Mouse (Mus musculus) heart, adult 9 months (tissue): ENCODE data around the gene Strada.
"Not testable (repeated sequence)": the region's sequence is repeated elsewhere in the genome, so short reads cannot be mapped to it uniquely, and the experiment has no call there.

Source experiments
- DNase-seq, 2 experiments: peaks; one replicate each; pipeline ENCODE4 v3.0.0; 2022; ENCODE audit warnings: low spot score in 2 of 2

The Strada gene

GRCm38 (mm10) chr11:106202123-106202465 is at the start of gene Strada:
Gene Strada, minus strand, starts transcription at chr11:106202168.
- no peak for DNase-seq

GRCm38 (mm10) chr11:106249326-106249725 is 47.4 kb upstream of the Strada start:
- no peak for DNase-seq

- DNase-seq = no peak
Measured at GRCm38 (mm10) chr11:106246834-106247233, 44.9 kb upstream of the Strada start.

- DNase-seq = not testable (repeated sequence)
Measured at GRCm38 (mm10) chr11:106233978-106234377, 32.0 kb upstream of the Strada start.

DNA sequence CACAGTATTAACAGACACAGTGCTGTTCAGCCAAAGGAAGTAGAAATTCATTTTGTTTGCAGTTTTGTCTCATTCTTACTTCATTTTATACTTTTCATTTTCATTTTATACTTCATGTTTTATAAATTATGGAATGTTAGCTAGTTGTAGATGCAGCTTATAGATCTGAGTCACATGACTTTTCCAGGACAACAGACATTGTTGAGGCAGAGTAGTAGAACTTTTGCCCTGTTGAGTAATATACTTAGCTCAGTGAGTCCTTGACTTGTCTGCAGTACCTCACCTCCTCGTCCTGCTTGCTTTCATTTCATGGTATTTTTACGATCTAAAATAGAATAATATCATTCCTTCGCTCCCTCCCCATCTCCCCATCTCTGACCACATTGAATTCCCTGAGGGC is 18.6 kb upstream of the Strada start:
- no peak for DNase-seq

DNA sequence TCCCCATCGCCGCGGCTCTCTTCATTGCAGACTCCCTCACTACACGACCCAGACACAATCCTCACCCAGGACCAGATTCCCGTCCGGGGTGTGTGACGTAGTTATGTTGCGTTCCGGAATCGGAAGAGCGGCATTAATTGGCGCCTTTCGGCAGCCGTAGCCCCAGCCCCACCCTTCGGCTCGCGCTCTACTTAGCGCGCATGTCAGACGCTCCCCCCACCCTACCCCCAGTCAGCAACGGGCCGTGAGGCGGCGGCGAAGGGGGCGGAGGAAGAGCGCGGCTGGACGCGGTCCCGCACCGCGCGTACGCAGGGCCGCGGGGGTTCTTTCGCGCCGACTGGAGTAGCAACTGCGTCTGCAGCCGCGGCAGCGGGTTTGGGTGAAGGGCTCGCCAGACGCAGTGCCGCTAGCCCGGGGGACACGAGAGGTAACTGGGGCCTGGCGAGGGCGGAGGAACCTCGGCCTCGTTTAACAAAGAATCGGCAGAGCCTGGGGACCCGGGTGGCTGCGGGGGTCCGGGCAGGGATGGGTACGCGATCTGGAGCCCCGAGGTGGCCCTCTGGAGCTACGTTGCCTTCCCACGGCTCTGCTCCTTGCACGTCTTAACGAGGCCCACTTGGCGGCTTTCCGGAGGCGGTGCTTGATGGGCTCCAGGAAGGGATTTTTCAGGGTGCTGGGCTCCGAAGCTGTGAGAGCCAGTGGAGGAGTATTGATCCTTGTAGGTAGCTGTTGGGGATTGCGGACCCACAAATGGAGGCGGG is 14.9 kb upstream of the Strada start, which contains the start of gene Ddx42:
Gene Ddx42, plus strand, starts transcription at position 197 of the 761 bp plus-strand sequence.
- DNase-seq = peak; percentile 89 to 90

- DNase-seq = peak; percentile 97 to 98
Measured at GRCm38 (mm10) chr11:106215927-106216729, 14.2 kb upstream of the Strada start, which contains the start of gene Ccdc47. Gene Ccdc47, minus strand, starts transcription at chr11:106216344.

GRCm38 (mm10) chr11:106215450-106215859 is 13.5 kb upstream of the Strada start:
- no peak for DNase-seq

DNA sequence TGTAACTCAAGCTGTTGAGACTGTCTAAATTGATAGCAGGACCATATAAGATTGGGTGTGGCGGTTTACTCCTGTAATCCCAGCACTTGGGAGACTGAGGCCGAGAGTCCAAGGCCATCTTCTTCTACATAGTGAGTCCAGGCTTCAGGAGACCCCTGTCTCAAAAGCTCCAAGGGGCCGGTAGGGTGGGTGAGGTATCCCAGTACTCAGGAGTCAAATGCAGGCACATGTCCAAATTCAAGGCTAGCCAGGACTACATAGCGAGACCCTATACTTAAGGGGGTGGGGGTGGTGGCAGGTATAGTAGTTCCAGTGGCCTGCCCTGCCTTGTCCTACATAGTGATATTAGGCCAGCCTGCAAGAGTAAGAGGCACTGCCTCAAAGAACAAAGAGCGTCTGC is 12.9 kb upstream of the Strada start:
- no peak for DNase-seq

DNA sequence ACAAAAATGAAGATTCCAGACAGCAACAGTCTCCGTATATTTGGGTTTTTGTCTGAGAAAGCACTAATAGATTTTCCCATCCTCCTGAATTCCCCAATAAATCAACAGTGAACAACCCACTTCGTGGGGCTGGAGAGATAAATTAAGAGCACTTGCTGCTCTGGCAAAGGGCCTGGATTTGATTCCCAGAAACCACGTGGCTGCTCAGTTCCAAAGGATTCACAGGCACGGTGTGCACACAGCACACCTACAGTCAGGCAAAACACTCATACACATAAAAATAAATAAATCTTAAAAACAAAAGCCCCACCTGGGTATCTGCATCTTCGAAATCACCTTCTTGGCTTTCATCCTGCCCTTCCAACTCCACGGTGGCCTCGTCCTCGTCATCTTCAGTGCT is 10.8 kb upstream of the Strada start:
- DNase-seq = peak in 1 of 2 experiments; percentile 30

- no peak for DNase-seq
Measured at GRCm38 (mm10) chr11:106201337-106202122, 438 bp downstream of the Strada start.

DNA sequence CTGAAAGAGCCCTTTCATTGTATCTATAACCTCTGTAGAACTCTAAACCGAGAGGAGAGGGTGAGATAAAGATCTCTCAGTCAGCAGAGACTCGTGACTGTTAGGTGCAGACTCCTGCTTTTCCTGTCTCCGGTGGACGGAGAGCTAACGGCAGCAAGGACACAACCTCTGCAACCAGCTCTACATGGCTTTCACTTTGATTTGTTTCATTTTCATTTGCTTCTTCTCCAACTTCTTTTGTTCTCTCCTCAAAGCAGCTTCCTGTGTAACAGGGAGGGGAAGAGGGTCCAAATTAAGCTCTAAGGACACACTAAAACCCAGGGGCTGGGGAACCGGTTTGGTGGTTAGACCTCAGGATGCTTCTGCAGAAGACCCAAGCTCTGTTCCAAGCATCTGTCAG is 1.2 kb downstream of the Strada start:
- no peak for DNase-seq

DNA sequence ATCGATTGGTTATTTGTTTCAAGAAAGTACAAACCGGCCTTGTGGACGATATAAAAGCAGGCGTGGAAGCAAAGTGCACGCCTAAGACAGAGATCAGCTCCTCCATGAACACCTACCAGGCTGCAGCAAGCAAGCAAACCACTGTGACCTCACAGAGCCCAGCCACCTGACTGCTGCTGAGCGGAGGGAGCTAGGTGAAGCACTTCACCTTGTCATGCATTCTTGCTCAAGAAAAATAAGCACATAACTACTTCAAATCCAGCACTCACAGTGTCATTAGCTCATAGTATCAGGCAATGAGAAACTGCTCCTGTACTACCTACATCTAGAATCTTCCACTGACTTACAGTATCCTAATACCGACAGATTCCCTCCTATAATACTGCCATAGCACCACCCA is 2.0 kb downstream of the Strada start:
- not testable (repeated sequence) for DNase-seq

- DNase-seq = no peak
Measured at GRCm38 (mm10) chr11:106198277-106198676, 3.7 kb downstream of the Strada start.

DNA sequence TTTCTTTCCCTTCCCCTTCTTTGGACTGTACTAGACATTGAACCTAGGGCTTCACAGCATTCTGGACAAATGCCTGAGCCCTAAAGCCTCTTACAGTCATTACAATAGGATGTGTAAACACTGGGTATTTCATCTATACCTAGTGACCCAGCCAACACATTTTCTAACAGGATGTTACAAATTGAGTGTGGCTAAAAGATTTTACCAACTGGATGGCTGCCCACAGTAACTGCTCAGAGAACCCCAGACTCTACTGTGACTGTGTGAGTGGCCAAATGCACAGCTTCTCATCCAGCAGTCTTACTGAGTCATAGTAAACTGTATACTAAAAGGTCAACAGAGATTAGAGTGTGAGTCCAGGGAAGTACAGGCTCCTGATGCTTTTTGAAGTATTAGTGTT is 6.6 kb downstream of the Strada start:
- DNase-seq = no peak

DNA sequence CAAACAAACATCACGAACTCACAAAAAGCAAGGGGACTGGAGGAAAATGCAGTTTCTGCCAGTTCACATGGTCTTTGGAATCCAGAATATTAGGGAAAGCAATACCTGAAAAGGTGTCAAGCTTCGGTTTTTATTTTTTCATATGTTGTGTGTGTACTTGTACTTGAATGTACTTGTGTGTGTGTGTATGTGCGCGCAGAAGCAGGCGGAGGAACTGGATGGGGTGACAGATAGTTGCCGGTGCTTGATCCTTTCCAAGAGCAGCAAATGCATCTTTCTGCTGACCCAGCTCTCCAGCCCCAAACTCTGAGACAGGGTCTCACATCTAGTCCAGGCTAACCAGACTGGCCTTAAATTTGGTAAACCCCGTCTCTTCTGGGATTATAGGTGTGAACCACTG is 7.1 kb downstream of the Strada start:
- DNase-seq = no peak

DNA sequence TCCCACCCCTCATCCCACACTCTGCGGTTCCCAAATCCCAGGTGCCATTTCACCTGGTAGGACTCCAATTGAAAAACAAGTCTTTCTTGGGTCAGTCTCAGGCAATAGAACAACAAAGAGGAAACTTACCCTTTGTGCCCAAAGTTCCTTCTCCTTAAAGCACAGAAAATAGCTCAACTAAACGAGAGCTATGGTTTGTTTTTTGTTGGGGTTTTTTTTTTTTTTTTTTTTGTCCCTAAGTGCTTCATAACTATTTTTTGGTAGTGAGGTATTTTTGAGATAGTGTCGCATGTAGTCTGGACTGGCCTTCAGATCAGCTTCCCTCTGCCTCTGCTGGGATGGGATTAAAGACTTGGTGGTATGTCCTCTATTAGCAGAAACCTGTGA is 7.8 kb downstream of the Strada start:
- no peak for DNase-seq

DNA sequence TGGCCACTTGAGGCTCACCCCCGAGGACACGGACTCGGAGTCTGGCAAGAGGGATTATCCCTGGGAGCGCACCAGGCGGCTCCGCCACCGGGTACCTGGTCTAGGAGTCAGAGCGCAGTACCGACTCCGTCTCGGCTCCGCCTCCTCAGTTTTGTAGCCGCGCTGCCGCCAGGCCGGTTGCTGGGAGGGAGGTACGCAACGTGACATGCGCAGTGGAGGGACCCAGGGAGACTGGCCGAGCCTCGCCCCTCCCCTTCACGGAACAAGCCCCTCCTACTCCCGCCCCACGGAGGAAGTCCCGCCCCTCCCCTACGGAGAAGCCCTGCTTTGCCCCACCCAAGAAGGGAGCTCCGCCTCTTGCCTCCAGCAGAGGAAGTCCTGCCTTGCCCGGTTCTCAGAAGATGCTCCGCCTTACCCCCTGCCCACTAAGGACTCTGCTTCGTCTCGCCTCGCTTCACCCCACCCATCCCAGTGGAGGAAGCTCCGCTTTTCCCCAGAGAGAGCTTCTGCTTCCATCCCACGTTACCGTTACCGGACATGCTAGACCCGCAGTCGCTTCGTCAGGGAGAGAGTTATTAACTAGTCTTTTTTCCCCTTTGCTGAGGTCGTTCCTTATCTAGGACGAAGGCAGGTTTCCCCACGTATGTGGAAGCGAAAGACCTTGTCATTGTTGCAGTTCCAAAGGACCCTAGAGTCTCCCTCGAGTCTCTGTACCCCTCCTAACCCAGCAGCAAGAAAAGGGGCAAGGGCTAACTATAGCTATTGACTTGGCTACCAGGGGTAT is 8.4 kb downstream of the Strada start:
- DNase-seq = peak; percentile 95 to 97

DNA sequence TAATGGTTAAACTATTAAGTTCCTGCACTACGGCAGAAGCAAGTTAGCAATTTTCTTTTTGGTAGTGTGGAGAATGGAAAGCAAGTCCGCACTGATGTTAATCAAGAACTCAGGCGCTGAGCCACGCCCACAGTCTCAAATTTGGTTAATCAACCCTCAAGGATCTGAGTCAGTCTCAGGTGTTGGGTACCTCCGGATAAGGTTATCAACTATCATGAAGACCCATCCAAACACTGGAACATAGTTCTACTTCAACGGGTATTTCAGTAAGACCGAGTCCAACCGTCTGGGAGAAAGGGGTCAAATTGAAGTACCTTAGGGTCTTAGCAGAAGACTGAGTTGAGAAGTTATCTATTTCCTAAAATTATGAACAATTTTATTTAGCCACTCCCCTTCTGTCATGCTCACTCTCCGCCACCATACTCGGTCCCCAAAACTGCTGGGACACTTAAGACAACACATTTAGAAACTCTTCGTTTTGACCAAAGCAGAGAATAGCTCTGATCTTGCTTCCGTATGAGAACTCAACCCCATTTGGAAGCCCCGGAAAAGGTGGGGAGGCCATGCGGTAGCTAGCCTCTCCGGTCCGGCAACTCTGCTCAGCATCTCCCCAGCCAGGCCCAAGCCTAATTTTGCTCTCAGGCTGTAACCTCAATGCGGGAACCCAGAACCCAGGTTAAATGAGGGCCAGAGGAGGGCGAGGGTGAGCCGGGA is 9.2 kb downstream of the Strada start:
- DNase-seq = peak in 1 of 2 experiments; percentile 14

DNA sequence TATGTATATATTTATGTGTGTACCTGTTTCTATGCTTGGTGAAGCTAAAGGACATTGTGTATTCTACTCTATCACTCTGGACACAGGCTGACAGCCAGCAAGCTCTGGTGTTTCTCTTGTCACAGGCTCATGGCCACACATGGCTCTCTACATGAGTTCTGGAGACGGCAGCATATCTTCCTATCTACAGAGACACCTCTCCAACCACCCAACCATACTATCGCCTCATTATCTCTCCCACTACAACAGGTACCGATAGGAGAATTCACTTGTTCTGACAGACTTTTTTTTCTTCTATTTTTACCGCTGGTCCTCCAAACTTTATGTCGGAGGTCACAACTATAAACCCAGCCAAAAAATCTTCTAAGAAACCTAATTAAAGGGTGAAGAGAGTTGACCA is 9.7 kb downstream of the Strada start:
- no peak for DNase-seq

GRCm38 (mm10) chr11:106191716-106192115 is 10.3 kb downstream of the Strada start:
- no peak for DNase-seq
